Mouse (Mus musculus) MEL-GATA-1-ER (cell line): Measurements from ENCODE around the gene Myt1l.

Experiments
- DNase-seq: peaks from one replicate; pipeline ENCODE4 v3.0.0-alpha.2; 2012; ENCODE audit warnings: low read depth; ENCODE audit errors: extremely low read depth

The Myt1l gene

GRCm38 (mm10) chr12:29561222-29561621 is 33.0 kb downstream of the Myt1l start:
- DNase-seq: no peak

DNA sequence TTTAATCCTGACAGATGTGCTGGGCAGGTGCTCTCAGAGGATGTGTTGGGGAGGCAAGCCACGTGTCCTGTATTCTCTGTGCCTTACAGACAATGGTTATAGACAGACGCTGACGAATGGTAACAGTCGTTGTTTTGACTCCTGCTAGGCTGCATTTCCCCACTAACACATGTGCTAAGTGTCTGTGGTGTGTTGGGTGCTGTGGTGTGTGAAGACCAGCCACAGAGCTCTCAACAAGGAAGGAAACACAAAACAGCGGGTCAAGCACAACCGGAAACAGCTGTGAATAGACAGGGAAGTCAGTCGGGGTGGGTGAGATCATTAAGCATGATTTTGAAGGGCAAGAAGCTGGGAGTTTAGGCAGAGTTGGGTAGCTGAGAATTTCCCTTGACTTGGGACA is 41.1 kb downstream of the Myt1l start:
- DNase-seq: no peak

DNA sequence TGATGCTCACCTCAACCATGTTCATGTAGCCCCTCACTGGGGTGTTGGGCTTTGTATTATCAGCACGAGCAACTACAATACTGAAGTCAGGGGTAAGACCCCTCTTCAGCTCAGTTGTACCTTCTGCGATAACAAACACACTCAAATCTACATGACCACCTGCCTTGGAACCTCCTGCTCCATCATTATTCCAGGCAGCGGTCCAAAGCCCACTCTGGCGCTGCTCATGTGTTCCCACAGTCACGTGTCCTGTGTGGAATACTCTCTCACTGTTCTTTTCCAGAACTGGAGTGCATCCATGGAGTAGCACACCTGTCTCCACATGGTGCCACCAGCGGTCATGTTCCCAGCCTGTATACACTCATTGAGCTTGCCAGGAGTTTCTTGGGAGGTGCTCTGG is 42.2 kb downstream of the Myt1l start:
- no peak for DNase-seq

DNA sequence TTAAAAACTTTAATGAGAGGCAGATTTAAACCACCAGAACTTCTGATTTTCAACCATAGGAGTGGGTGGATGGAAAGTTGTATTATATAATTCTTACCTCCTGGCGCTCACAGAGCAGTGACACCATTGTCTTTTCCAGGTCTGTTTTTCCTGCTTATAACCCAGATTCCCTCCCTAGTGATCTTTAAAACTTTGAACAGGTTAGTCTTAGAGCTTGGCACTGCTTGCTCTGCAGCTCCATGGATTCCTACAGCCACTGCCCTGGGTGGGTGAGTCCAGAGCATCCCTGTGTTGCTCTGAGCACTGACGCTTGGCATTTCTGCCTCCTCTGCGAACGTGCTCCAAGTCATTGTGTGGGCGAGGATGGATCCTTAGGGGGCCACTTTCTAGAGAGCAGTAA is 43.4 kb downstream of the Myt1l start:
- no peak for DNase-seq

GRCm38 (mm10) chr12:29593787-29594186 is 65.6 kb downstream of the Myt1l start:
- DNase-seq: no peak

DNA sequence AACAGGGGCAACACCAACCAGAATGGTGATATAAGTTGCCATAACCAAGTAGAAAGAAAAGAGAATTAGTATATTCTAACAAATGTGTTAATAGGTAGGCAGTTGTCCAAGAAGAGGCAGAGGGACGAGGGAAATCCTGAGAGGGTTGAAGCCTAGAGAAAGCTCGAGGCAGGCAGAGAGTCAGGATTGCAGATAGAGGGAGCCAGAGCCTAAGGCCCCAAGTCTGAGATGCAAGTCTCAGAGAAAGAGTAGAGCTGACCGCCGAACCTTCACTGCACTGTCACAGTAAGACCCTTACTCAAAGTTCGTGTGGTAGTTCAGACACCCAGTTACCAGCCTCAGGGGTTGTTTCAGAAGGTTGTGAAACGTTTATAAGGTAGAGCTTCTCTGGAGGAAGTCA is 71.7 kb downstream of the Myt1l start:
- DNase-seq: no peak

DNA sequence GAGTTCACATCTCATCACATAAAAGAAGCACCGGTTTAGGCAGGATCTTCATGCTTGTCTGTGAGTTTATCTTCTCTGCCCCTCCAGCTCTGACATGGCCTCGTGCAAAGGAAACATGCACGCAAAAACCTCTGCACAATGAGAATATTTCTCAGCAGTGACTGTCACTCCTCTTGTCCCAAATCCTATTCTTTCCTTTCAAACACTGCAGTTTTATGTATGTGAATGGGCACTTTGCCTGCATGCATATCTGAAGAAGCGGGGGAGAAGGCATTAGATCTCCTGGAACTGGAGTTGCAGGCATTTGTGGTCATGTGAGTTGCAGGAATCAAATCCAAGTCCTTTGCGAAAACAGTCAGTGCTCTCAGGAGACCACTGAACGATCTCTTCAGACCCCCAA is 73.0 kb downstream of the Myt1l start:
- no peak for DNase-seq

- DNase-seq: no peak
Measured at GRCm38 (mm10) chr12:29604659-29605058, 76.5 kb downstream of the Myt1l start.

GRCm38 (mm10) chr12:29605124-29605523 is 76.9 kb downstream of the Myt1l start:
- no peak for DNase-seq

DNA sequence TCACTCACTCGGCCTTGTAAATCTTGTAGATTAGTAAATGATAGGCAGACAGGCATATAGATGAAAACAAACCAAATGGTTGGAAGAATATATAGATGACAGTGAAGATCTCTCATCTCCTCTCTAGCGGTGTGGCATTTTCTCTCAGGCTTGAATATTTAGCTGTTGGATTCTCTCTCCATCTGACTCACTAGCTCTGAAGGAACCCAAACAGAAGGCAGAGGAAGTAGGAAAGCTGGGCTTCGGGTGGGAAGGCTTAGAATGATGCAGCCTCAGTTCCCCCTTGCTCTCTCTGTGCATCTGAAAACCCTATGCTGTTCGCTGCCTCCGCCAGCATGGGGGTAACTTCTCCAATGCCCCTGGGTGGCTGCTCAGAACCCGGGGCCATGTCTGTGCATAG is 78.0 kb downstream of the Myt1l start:
- no peak for DNase-seq

DNA sequence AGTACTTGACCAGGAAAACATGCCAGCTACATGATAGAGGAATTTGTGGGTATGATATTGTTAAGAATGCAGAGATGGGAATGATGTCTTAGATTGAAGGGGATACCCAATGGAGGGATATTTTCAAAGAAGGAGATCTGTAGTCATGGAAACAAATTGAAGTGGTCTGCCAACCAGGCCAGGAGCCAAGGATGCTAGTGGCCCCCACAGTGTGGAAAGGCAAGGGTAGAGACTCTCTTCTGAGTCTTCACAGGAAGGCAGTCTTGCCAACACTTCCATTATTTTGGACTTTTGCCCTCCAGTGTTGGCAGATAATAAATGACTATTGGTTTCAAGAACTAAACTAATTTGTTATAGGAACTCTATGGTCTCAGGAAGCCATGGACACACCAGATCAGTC is 89.6 kb downstream of the Myt1l start:
- no peak for DNase-seq

- no peak for DNase-seq
Measured at GRCm38 (mm10) chr12:29621530-29621929, 93.3 kb downstream of the Myt1l start.

- DNase-seq: no peak
Measured at GRCm38 (mm10) chr12:29627956-29628750, 100.0 kb downstream of the Myt1l start.

DNA sequence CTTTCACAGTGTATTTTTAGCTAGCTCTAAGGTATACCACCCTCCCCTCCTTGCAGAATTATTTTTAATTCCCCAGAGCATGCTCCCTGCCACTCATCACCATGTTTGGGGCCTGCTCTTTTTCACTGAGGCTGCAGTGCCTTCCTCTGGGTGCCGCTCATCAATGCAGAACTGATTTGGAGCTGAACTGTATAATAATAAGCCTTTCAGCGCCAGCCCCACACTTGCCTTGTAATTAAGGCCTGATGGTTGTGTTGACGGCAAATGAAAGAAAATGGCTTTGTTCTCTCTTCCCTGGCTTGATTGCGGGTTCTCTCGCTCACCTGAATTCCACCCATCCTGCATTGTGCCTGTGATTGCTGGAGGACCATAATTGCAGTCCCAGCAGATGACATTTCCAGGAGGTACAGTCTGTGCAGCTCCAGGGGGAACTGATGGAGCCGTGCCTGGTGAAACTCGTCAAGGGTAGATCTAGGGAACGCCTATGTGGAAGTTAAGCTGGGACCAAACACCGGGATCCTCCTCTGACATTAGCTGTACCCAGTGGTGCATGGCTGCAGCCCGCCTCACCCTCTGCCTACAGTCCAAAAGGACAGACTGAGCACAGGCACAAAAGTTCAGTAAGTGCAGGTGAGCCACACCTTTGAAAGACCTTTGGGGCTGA is 101.8 kb downstream of the Myt1l start:
- DNase-seq: no peak

- DNase-seq: no peak
Measured at GRCm38 (mm10) chr12:29634509-29634908, 106.3 kb downstream of the Myt1l start.

DNA sequence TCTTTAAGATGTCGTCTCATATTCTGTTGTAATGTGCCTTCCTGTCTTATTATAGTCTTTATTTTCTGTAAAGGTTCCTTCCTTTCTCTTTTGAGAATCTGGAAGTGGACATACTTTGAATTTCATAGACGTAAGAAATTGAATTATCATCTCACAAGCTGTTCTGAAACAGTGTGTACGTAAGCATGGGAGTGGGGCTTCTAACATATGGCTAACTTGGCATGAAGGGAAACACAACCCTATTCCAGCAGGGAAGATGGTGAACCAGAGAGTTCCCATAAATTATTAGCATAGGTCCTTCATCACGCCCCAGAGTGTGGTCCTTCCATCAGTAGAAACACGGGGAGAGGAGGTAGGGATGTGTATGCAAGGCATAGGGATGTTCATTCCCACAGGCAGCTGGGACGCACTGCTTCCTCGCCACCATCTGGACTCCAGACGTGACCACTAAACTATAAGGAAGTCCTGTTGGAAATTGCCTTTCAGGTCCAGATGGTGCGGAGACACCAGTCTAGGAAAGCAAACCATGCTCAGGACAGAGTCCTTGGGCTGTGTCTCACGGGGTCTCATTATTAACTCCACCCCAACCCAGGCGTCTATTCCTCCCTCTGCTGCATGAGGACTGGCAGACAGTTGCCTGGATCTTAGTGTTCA is 111.5 kb downstream of the Myt1l start:
- no peak for DNase-seq

GRCm38 (mm10) chr12:29640201-29640600 is 112.0 kb downstream of the Myt1l start:
- no peak for DNase-seq

GRCm38 (mm10) chr12:29642915-29643314 is 114.7 kb downstream of the Myt1l start:
- DNase-seq: no peak

DNA sequence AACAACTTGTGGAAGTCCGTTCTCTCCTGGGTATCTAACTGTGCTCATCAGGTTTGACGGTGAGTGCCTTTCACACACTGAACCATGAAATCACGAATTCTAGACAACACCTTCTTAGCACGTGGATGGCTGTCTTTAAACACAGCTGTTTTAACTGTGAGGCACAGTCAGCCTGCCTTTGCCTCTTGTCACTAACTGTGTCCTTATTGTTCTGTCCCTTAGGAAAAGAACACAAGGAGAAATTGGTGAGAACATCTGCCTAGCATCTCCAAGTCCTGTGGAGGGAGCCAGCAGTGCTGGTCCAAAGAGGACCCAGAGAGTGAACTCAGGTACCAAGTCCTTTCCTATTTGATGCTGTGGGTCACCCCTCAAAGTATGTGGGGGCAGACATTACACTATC is 115.9 kb downstream of the Myt1l start:
- no peak for DNase-seq

DNA sequence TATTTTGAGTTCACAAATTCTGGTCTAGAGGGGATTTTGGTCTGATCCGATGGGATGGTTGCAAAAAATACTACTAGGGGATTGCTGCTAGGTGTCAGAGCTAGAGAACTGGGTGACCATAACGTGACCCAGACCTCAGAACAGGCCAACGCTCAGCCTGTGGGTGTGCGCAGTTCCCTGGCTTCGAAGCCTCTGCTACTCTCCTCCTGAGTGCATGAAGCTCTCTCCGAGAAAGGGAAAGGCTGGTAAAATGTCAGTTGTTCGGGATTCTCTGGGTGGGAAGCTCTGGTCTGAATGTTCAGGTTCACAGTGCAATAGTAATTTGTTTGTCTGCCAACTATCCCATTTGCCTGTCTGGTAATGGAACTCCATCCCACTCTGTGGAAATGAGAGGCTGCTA is 116.5 kb downstream of the Myt1l start:
- DNase-seq: no peak

DNA sequence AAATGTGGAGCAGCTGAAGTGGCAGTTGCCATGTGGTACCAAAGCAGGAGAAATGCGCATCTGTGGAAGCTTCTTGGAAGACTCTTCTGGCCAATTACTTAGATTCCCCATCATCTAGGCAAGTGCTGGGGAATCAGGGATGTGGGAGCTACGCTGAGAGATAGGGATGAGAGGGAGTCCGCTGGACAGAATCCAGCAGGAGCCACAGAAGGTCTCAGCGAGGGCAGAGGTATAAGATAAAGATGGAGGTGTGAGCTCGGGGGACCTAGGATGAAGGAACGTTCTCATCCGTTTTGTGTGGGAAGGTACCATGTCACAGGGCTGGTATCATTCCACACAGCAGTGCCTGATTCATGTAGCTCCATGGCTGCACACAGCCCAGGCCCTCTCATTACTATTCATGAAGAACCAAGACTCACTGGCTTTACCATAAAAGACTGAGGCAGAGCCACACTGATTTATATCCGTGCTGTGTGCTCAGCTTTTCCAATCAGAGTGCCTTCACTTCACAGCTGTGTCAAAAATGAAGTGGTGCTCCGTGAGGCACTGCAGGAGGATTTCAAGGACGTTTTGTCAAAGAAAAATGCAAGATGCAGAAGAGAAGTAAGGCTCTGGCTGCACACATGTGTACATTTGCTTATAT is 121.4 kb downstream of the Myt1l start:
- no peak for DNase-seq

GRCm38 (mm10) chr12:29652516-29652915 is 124.3 kb downstream of the Myt1l start:
- DNase-seq: no peak
